Mouse (Mus musculus) midbrain, embryonic 15.5 days (tissue): Measurements from ENCODE around the gene Cdc42ep2. TPM values are rescaled to one million over a fixed set of nuclear protein-coding genes. Genes with fewer than 3 reads are reported as not detected.
"Not testable (repeated sequence)": the region's sequence is repeated elsewhere in the genome, so short reads cannot be mapped to it uniquely, and the experiment has no call there.

ENCODE experiments used
- ATAC-seq: fragments of 200-750 bp; cut with Nextera tagmentation; replicated peaks from 2 replicates; pipeline ENCODE4 v1.8.0; 2017; ENCODE audit warnings: moderate TSS enrichment
- H3K27ac ChIP-seq: fragments of 300-500 bp; sonication (generic); 2 replicates; pipeline ENCODE4 v1.5.1; 2015; ENCODE audit warnings: mild to moderate bottlenecking, inconsistent platforms
- H3K27me3 ChIP-seq: fragments of 300-500 bp; sonication (generic); replicated peaks from 2 replicates; pipeline ENCODE4 v1.6.1; 2015; ENCODE audit warnings: inconsistent platforms
- H3K36me3 ChIP-seq: fragments of 300-500 bp; sonication (generic); replicated peaks from 2 replicates; pipeline ENCODE4 v1.6.1; 2015; ENCODE audit warnings: inconsistent platforms
- H3K4me1 ChIP-seq: fragments of 300-500 bp; sonication (generic); 2 replicates; pipeline ENCODE4 v1.6.1; 2015; ENCODE audit warnings: inconsistent platforms
- H3K4me2 ChIP-seq: fragments of 300-500 bp; sonication (generic); 2 replicates; pipeline ENCODE4 v1.6.1; 2015; ENCODE audit warnings: inconsistent platforms, mild to moderate bottlenecking, moderate library complexity
- H3K4me3 ChIP-seq: fragments of 300-500 bp; sonication (generic); 2 replicates; pipeline ENCODE4 v1.5.1; 2015; ENCODE audit warnings: mild to moderate bottlenecking, inconsistent platforms
- H3K9ac ChIP-seq: fragments of 300-500 bp; sonication (generic); 2 replicates; pipeline ENCODE4 v1.6.1; 2015; ENCODE audit warnings: mild to moderate bottlenecking, inconsistent platforms
- H3K9me3 ChIP-seq: fragments of 300-500 bp; sonication (generic); 2 replicates; pipeline ENCODE4 v1.6.1; 2016; ENCODE audit warnings: inconsistent platforms
- WGBS: fragments of 180-500 bp; shearing (Covaris S2); methylation state at CpG from one replicate; pipeline ENCODE4 v1.1.7; 2015; ENCODE audit warnings: mixed read lengths; 5-methylcytosine and 5-hydroxymethylcytosine counted together
- polyA plus RNA-seq: library from polyadenylated mRNA; unstranded; fragments of >200 nt; fragmentation: Nextera tagmentation; extraction: Ambion mirVana; gene quantifications from 2 replicates; pipeline ENCODE4 v1.2.1, GENCODE M21; 2015

Gene Cdc42ep2
- polyA plus RNA-seq, 1 experiment from 2014 or later = 16.7 TPM

DNA sequence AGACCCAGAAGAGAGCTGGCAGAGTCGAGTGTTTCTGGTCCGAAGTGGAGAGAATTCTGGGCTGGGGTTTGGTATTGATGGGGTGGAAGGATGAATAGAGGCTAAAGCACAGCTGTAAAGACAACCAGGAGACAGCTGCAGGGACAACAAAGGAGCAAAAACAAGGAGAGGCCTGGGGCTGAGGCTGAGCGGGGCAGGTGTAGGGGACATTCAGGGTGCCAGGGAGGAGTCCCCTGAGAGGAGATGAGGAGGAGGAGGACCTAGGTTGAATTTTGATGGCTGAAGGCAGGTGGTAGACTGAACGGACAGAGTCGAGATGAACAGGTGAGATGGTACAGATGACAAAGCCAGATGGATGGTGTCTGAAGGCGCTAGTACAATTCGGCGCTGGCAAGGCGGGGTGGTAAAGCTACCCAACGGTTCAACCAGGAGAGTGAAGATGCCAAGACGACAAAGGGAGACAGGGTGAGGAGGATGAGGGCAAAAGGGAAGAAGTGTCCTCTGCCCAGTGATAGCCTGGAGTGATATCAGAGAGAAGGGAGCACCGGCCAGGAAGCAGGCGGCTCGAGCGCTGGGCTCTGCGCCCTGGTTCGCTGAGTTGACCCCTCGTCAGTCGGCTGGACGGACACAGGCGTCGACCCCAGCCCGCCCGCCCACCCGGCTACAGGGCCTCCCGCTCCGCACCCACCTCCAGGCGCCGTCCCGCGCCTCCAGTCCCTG is 31.2 kb downstream of the Cdc42ep2 start:
- 5% methylated on average over 30 of the region's 31 CpGs for WGBS
- Histone ChIP-seq H3K4me3 (peak overlapping the region; percentile 67), H3K4me1 (peaks cover 26% of the 10 kb centered on the region), H3K4me2 (peak overlapping the region; percentile 68), H3K9me3 (no peaks in the 10 kb centered on the region), H3K36me3 (peaks cover 7% of the 10 kb centered on the region; the same call in 1 of the 2 replicates), H3K27ac (peak overlapping the region; percentile 84), H3K9ac (peak overlapping the region; percentile 79), H3K27me3 (no peaks in the 10 kb centered on the region)
- ATAC-seq = peak; percentile 57

DNA sequence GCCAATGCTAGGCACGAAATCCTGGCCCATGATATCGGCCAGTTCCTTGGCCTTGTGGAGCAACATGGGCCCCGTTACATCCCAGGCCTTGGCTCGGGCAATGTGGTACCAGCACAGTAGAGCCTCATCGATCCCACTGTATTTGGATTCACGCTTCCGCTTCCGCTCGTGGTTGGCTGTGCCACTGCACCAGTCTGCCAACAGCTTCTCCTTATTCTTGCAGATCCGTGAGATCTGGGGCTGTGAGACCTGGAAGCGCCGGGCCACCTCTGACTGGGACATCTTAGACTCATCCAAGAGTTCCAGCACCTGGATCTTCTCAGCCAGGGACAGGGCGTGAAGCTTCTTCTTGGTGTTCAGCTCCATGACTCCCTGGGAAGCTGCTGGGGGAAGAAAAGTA is 31.9 kb downstream of the Cdc42ep2 start:
- WGBS = 90% methylated on average over 13 of the region's 13 CpGs
- Histone ChIP-seq H3K4me2 (peak overlapping the region; percentile 68), H3K9ac (peak overlapping the region; percentile 79), H3K9me3 (no peaks in the 10 kb centered on the region), H3K36me3 (peaks cover 4% of the 10 kb centered on the region; the same call in 1 of the 2 replicates), H3K4me3 (peak overlapping the region; percentile 67), H3K27me3 (no peaks in the 10 kb centered on the region), H3K27ac (peak overlapping the region; percentile 84; the same call in 1 of the 2 replicates), H3K4me1 (peaks cover 26% of the 10 kb centered on the region)
- ATAC-seq = no peak

DNA sequence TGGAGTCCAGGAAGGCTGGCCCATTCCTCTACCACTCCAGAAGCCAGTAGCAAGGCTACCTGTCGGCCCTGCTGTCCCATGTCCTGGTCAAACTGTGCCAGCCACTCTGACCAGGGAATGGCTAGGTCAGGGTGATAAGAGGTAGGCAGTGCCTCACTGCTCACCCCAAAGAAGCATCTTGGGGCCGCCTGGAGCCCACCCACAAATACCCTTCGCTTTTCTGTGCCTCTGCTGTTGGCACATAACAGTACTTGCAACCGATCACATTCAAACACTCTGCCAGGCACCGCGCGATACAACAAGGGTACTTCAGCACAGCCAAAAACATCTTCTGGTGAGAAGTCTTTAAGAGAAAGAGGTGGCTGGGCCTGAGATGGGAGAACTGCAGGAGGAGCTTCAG is 32.4 kb downstream of the Cdc42ep2 start:
- Histone ChIP-seq H3K4me2 (peak overlapping the region; percentile 68; the same call in 1 of the 2 replicates), H3K4me1 (peaks cover 26% of the 10 kb centered on the region), H3K36me3 (peaks cover 4% of the 10 kb centered on the region; the same call in 1 of the 2 replicates), H3K27me3 (no peaks in the 10 kb centered on the region), H3K27ac (no peak overlapping the region), H3K4me3 (no peak overlapping the region), H3K9me3 (no peaks in the 10 kb centered on the region), H3K9ac (no peak overlapping the region)
- 93% methylated on average over 7 of the region's 7 CpGs for WGBS
- no peak for ATAC-seq

DNA sequence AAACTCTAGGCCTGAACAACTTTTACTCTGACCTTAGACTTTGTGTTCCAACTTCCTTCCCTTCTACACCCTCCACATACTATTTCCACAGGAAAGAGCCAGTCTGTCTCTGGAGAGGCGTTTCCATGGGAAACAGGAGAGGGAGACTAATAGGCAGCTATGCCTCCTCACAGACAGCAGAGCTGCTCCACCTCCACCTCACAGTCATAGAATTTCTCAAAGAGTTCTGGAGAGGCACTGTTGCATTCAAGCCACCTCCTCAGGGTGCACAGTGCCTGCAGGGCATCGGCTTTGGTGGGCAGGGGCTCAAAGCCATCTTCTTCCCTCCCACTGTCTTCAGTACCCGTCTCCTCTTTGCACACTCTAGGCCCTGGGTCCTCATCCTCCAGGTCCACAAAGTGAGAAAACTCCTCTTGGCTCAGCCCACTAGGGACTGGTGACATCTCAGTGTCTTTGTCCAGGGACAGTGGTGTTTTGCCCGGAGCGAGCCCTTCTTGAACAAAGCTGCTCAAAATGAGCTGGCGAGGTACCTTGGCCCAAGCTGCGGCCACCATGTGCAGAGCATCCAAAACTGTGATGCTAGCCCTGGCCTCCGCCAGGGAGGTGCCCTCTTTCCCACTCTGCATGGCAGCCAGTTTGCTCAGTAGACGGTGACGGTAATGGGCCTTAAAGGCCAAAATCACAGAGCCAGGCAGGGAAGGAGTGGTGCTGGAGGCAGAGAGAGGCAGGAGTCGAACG is 32.9 kb downstream of the Cdc42ep2 start:
- no peak for ATAC-seq
- peaks cover 4% of the 10 kb centered on the region; the same call in 1 of the 2 replicates for H3K36me3 ChIP-seq
- H3K27me3 ChIP-seq = no peaks in the 10 kb centered on the region
- peaks cover 26% of the 10 kb centered on the region for H3K4me1 ChIP-seq
- no peak overlapping the region for H3K9ac ChIP-seq
- H3K27ac ChIP-seq = no peak overlapping the region
- WGBS = 93% methylated on average over 12 of the region's 12 CpGs
- H3K9me3 ChIP-seq = no peaks in the 10 kb centered on the region
- no peak overlapping the region for H3K4me3 ChIP-seq
- H3K4me2 ChIP-seq = no peak overlapping the region

DNA sequence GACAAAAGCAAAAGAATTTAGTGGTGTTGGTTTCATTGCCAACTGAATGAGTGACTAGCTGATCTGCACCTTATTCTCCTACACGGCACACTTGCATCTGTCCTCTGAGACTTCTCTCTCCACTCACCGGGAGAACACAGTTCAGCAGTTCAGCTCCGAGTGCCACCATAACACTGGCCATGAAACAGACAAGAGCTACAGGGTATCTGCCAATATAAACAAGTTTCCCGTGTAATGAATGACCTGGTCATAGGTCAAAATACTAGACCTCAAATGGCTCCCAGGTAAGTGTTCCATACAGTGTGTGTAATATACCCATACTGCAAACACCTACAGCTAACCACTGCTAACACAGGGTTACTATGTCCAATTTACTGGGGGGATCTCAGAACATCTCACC is 35.4 kb downstream of the Cdc42ep2 start:
- H3K27ac ChIP-seq = no peak overlapping the region

DNA sequence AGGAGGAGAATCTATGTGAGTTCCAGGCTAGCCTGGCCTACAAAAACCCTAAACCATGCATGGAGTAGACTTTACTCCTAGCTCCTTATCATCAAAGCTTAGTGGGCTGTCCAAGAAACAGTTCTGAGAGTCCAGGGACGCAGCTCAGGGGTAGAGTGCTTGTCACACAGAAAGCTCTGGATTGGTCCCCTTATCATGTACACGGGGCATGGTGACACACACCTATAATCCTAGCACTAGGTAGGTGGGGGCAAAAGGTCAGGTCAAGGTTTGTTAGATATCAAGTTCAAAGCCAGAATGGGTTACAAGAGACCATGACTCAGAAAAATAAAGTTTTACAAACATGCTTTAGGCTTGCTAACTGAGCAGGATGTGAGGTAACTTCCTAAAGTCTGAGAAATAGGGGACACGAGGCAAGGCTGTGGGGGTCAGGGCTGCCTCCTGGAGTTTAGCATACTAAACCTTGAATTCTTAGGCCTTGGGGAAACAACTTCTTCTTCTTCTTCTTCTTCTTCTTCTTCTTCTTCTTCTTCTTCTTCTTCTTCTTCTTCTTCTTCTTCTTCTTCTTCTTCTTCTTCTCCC is 37.3 kb downstream of the Cdc42ep2 start:
- no peak overlapping the region for H3K4me2 ChIP-seq
- peaks cover 13% of the 10 kb centered on the region for H3K4me1 ChIP-seq
- no peaks in the 10 kb centered on the region for H3K27me3 ChIP-seq
- H3K9ac ChIP-seq = no peak overlapping the region
- ATAC-seq = no peak
- H3K27ac ChIP-seq = no peak overlapping the region
- no peaks in the 10 kb centered on the region for H3K9me3 ChIP-seq
- WGBS = 85% methylated on average over 3 of the region's 3 CpGs
- H3K36me3 ChIP-seq = peaks cover 4% of the 10 kb centered on the region; the same call in 1 of the 2 replicates
- no peak overlapping the region for H3K4me3 ChIP-seq

More for the DNA sequence above, 35.4 kb downstream of the Cdc42ep2 start:
- ATAC-seq = no peak
- H3K4me1 ChIP-seq = peaks cover 25% of the 10 kb centered on the region
- H3K36me3 ChIP-seq = peaks cover 4% of the 10 kb centered on the region; the same call in 1 of the 2 replicates
- no peak overlapping the region for H3K4me3 ChIP-seq
- H3K27me3 ChIP-seq = no peaks in the 10 kb centered on the region
- H3K9ac ChIP-seq = no peak overlapping the region
- H3K4me2 ChIP-seq = no peak overlapping the region
- WGBS = 66% methylated on average over 4 of the region's 4 CpGs
- no peaks in the 10 kb centered on the region for H3K9me3 ChIP-seq

DNA sequence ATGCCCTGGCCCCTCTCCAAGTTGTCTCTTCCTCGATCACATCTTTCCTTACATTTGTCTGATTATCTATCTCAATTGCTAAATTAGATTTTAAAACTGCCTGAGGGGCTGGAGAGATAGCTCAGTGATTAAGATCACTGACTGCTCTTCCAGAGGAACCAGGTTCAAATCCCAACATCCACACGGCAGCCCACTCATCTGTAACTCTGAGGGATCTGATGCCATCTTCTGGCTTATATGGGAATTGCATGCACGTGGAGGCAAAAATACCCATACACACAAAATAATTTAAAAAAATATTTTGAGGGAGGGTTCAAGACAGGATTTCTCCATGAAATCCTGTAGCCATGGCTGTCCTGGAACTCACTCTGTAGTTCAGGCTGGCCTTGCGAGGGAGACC is 38.8 kb downstream of the Cdc42ep2 start:
- ATAC-seq = no peak
- Histone ChIP-seq H3K9ac (no peak overlapping the region), H3K27me3 (no peaks in the 10 kb centered on the region), H3K9me3 (no peaks in the 10 kb centered on the region), H3K4me1 (peaks cover 3% of the 10 kb centered on the region; the same call in 1 of the 2 replicates), H3K27ac (no peak overlapping the region), H3K36me3 (no peaks in the 10 kb centered on the region), H3K4me3 (no peak overlapping the region), H3K4me2 (no peak overlapping the region)
- 60% methylated on average over 4 of the region's 4 CpGs for WGBS

DNA sequence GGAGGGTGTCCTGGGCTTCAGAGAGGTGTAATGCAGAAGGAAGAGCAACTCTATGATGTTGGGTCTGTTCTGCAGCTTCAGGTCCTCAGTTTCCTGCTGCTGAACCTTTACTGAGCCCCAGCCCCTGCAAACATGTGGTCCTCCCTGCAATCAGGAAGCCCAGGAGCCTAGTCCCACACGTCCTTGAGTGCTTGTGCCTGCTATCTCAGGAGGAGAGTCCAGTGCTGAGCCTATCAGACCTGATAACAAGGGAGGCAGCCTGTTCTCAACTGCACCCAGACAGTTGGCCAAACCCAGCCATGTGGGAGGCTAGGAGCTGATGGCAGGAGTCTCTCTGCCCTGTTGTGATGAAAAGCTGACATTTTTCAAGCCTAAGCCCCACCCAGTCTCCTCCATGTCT is 40.7 kb downstream of the Cdc42ep2 start:
- Histone ChIP-seq H3K27me3 (no peaks in the 10 kb centered on the region), H3K27ac (no peak overlapping the region), H3K9ac (no peak overlapping the region), H3K36me3 (no peaks in the 10 kb centered on the region), H3K4me3 (no peak overlapping the region), H3K9me3 (no peaks in the 10 kb centered on the region), H3K4me2 (no peak overlapping the region), H3K4me1 (peaks cover 3% of the 10 kb centered on the region; the same call in 1 of the 2 replicates)
- 68% methylated on average over 1 of the region's 1 CpGs for WGBS
- ATAC-seq = no peak

DNA sequence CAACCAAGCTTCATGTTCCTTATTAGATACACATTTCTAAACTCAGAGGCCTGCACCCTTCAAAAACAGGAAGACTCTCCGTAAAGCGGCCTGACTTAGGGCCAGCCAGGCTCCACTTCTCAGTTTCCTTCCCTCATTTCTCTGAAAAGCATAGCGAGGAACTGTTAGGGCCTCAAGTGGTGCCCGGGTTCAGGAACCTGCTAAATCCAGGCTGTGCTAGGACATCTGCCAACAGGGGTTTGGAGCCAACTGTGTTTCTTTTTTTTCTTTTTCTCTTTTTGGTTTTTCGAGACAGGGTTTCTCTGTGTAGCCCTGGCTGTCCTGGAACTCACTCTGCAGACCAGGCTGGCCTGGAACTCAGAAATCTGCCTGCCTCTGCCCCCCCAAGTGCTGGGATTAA is 42.5 kb downstream of the Cdc42ep2 start:
- H3K4me2 ChIP-seq, H3K36me3 ChIP-seq, H3K4me1 ChIP-seq, H3K9ac ChIP-seq, H3K4me3 ChIP-seq, H3K27ac ChIP-seq, H3K9me3 ChIP-seq, H3K27me3 ChIP-seq, ATAC-seq: not testable (repeated sequence)
- WGBS = 83% methylated on average over 5 of the region's 5 CpGs

DNA sequence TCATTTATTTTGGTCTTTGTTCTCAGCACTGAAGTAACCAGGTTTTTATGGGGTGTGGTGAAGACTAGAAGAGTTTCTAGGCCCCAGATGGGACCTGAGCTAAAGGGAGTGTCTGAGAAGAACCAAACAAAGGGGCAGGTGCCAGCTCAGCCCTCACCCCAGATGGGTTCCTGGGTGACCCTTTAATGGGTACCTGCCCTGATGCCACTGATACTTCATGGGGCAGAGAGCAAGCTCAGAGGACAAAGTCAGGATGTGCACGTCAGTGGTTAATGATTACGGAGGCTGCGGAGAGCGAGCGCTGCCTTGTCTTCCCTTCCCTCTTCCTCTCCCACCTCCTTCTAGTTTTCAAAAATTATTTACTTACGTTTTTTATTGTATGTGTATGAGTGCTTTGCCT is 43.5 kb downstream of the Cdc42ep2 start:
- Histone ChIP-seq H3K4me3 (no peak overlapping the region), H3K27ac (no peak overlapping the region), H3K4me2 (no peak overlapping the region), H3K9me3 (no peaks in the 10 kb centered on the region), H3K4me1 (no peaks in the 10 kb centered on the region), H3K36me3 (no peaks in the 10 kb centered on the region), H3K9ac (no peak overlapping the region), H3K27me3 (no peaks in the 10 kb centered on the region)
- WGBS = 97% methylated on average over 6 of the region's 6 CpGs
- ATAC-seq = no peak

DNA sequence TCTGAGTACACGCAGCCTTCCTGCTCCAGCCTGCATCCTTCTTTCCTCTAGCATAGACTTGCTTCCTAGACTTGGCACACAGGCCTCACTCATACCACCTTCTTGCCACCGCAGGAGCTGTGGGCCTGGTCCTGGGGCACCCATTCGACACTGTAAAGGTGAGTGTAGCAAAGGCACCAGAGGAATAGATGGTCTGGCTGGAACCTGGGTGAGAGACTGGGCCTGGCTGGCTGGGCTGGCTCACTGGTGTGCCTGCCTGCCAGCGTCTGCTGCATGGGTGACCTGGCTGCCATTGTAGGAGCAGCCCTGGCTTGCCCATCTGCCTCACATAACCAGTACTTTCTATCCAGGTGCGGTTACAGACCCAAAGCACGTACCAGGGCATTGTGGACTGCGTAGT is 44.9 kb downstream of the Cdc42ep2 start:
- H3K4me1 ChIP-seq = peaks cover 5% of the 10 kb centered on the region
- no peaks in the 10 kb centered on the region for H3K9me3 ChIP-seq
- H3K27me3 ChIP-seq = no peaks in the 10 kb centered on the region
- no peak overlapping the region for H3K9ac ChIP-seq
- no peak overlapping the region for H3K27ac ChIP-seq
- WGBS = 90% methylated on average over 7 of the region's 7 CpGs
- no peaks in the 10 kb centered on the region for H3K36me3 ChIP-seq
- H3K4me3 ChIP-seq = no peak overlapping the region
- no peak for ATAC-seq
- H3K4me2 ChIP-seq = no peak overlapping the region

DNA sequence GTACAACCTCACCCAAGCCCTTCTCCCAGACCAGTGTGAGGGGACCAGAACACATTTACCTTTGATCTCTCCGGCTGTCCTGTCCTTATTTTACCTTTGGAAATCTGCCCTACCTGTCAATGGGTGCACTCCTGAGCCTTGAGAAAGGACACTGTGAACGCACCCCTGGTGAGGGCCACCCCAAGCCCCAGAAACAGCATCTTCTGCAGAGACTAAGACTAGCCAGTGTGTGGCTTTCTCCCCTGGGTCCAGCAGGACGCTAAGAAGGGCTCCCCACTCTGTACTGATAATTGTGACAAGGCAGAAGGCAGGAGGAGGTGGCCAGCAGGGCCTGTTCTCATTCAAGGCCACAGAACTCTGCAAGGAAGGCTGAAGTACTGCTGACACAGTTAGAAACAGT is 45.7 kb downstream of the Cdc42ep2 start:
- Histone ChIP-seq H3K9ac (no peak overlapping the region), H3K9me3 (no peaks in the 10 kb centered on the region), H3K27me3 (no peaks in the 10 kb centered on the region), H3K36me3 (no peaks in the 10 kb centered on the region), H3K4me3 (no peak overlapping the region), H3K27ac (no peak overlapping the region), H3K4me2 (no peak overlapping the region), H3K4me1 (peaks cover 14% of the 10 kb centered on the region)
- ATAC-seq = no peak
- WGBS = 83% methylated on average over 3 of the region's 3 CpGs
